Mouse (Mus musculus): ENCODE results near the gene Wdfy1.

Gene Wdfy1

GRCm38 (mm10) chr1:79710678-79711077 is 65.3 kb downstream of the Wdfy1 start:
- no peak for DNase-seq

- DNase-seq, result no peak
These were observed 65.7 kb downstream of the Wdfy1 start for GRCm38 (mm10) chr1:79710216-79710615.

GRCm38 (mm10) chr1:79707383-79707782 is 68.6 kb downstream of the Wdfy1 start:
- DNase-seq, result no peak

GRCm38 (mm10) chr1:79706707-79707106 is 69.2 kb downstream of the Wdfy1 start:
- no peak for DNase-seq

GRCm38 (mm10) chr1:79704672-79705071 is 71.3 kb downstream of the Wdfy1 start:
- no peak for DNase-seq

- no peak for DNase-seq
These were observed 72.4 kb downstream of the Wdfy1 start for GRCm38 (mm10) chr1:79703520-79703919.

- no peak for DNase-seq
These were observed 77.4 kb downstream of the Wdfy1 start for GRCm38 (mm10) chr1:79698506-79698905.

- DNase-seq, result peak; percentile 40
These were observed 78.6 kb downstream of the Wdfy1 start for GRCm38 (mm10) chr1:79697382-79697781.

- no peak for DNase-seq
These were observed 79.0 kb downstream of the Wdfy1 start for GRCm38 (mm10) chr1:79696933-79697332.

GRCm38 (mm10) chr1:79692482-79692881 is 83.5 kb downstream of the Wdfy1 start:
- no peak for DNase-seq

GRCm38 (mm10) chr1:79687254-79687653 is 88.7 kb downstream of the Wdfy1 start:
- DNase-seq, result no peak

- DNase-seq, result no peak
These were observed 91.9 kb downstream of the Wdfy1 start for GRCm38 (mm10) chr1:79684027-79684426.

- DNase-seq, result no peak
These were observed 93.0 kb downstream of the Wdfy1 start for GRCm38 (mm10) chr1:79682936-79683335.

GRCm38 (mm10) chr1:79680777-79681176 is 95.2 kb downstream of the Wdfy1 start:
- no peak for DNase-seq

- no peak for DNase-seq
These were observed 97.7 kb downstream of the Wdfy1 start for GRCm38 (mm10) chr1:79678117-79678684.

GRCm38 (mm10) chr1:79675716-79676115 is 100.2 kb downstream of the Wdfy1 start:
- no peak for DNase-seq

GRCm38 (mm10) chr1:79671543-79672337 is 104.2 kb downstream of the Wdfy1 start, which contains the start of gene Ap1s3:
Gene Ap1s3, minus strand, starts transcription at chr1:79671972.
- DNase-seq, result peak; percentile 67

- no peak for DNase-seq
These were observed 104.8 kb downstream of the Wdfy1 start for GRCm38 (mm10) chr1:79671196-79671542.

- no peak for DNase-seq
These were observed 106.4 kb downstream of the Wdfy1 start for GRCm38 (mm10) chr1:79669419-79669974.

- DNase-seq, result no peak
These were observed 111.0 kb downstream of the Wdfy1 start for GRCm38 (mm10) chr1:79664911-79665310.

- DNase-seq, result no peak
These were observed 116.3 kb downstream of the Wdfy1 start for GRCm38 (mm10) chr1:79659598-79659997.

- no peak for DNase-seq
These were observed 118.5 kb downstream of the Wdfy1 start for GRCm38 (mm10) chr1:79657411-79657810.

- DNase-seq, result no peak
These were observed 120.0 kb downstream of the Wdfy1 start for GRCm38 (mm10) chr1:79655819-79656555.

GRCm38 (mm10) chr1:79654948-79655347 is 121.0 kb downstream of the Wdfy1 start:
- DNase-seq, result no peak
